Mouse (Mus musculus) ES-E14 (cell line): ENCODE measurements at regions not wholly inside any gene's neighbourhood (a gene's known extent, or its start where the extent isn't known, plus 50 kb on each side); places are given as distances from the start of the nearest gene placed in this dataset.

ENCODE experiments used
- DNase-seq: peaks from one replicate; pipeline ENCODE4 v3.0.0-alpha.2; 2013; ENCODE audit warnings: low read depth, low spot score
- H3K27ac ChIP-seq: 2 replicates; pipeline ENCODE4 v1.5.1; 2012; ENCODE audit warnings: low read depth, mild to moderate bottlenecking, low read length, moderate library complexity, mixed read lengths; ENCODE audit not compliant: poor library complexity, insufficient read depth, severe bottlenecking
- H3K36me3 ChIP-seq: 2 replicates; pipeline ENCODE4 v1.6.1; 2012; ENCODE audit warnings: mild to moderate bottlenecking, low read length, moderate library complexity, mixed read lengths; ENCODE audit not compliant: control insufficient read depth, poor library complexity, insufficient read depth, severe bottlenecking
- H3K4me1 ChIP-seq, 2 experiments: fragments of 150-350 bp in 1 of 2; sonication (generic) in 1 of 2; 2 replicates each; pipeline ENCODE4 v1.6.1; 2012; ENCODE audit warnings: low read length in 2 of 2, mild to moderate bottlenecking in 1 of 2, mixed read lengths in 1 of 2; ENCODE audit not compliant: control insufficient read depth in 2 of 2, insufficient read depth in 2 of 2, poor library complexity in 1 of 2
- H3K4me3 ChIP-seq, 2 experiments: fragments of 150-350 bp in 1 of 2; sonication (generic) in 1 of 2; 2 replicates each; pipeline ENCODE4 v1.5.1; 2012; ENCODE audit warnings: low read length in 2 of 2, low read depth in 1 of 2, mild to moderate bottlenecking in 1 of 2, mixed read lengths in 1 of 2; ENCODE audit not compliant: insufficient read depth in 1 of 2, poor library complexity in 1 of 2, severe bottlenecking in 1 of 2
- H3K9ac ChIP-seq: 2 replicates; pipeline ENCODE4 v1.6.1; 2012; ENCODE audit warnings: low read depth, mild to moderate bottlenecking, low read length, mixed read lengths; ENCODE audit not compliant: poor library complexity, insufficient read depth, severe bottlenecking
- H3K9me3 ChIP-seq: fragments of 150-350 bp; sonication (generic); 2 replicates; pipeline ENCODE4 v1.6.1; 2012; ENCODE audit warnings: low read depth, mild to moderate bottlenecking, low read length; ENCODE audit not compliant: control insufficient read depth, insufficient read depth
- CHD2 ChIP-seq: IDR thresholded peaks from 2 replicates; pipeline ENCODE4 v1.6.1; 2014; ENCODE audit warnings: mild to moderate bottlenecking, low read depth, low read length, inconsistent platforms
- HCFC1 ChIP-seq: IDR thresholded peaks from 2 replicates; pipeline ENCODE4 v1.6.1; 2012; ENCODE audit warnings: low read length, inconsistent platforms, borderline replicate concordance; ENCODE audit not compliant: insufficient read depth
- MAFK ChIP-seq: IDR thresholded peaks from 2 replicates; pipeline ENCODE4 v1.6.1; 2014; ENCODE audit warnings: mild to moderate bottlenecking, low read depth, low read length, inconsistent platforms; ENCODE audit not compliant: insufficient read depth
- ZC3H11A ChIP-seq: IDR thresholded peaks from 2 replicates; pipeline ENCODE4 v1.6.1; 2012; ENCODE audit warnings: low read depth, mild to moderate bottlenecking, inconsistent platforms, low read length, borderline replicate concordance
- ZNF384 ChIP-seq: IDR thresholded peaks from 2 replicates; pipeline ENCODE4 v1.6.1; 2012; ENCODE audit warnings: low read depth, low read length, inconsistent platforms
- in situ Hi-C, 2 experiments: fragments of 600-800 bp; cut with MboI; formaldehyde crosslinking; loops; one replicate each; pipeline ENCODE4 v1.15.1; 2025; ENCODE audit warnings: low sequenced_read_pairs in 2 of 2, inconsistent platforms in 1 of 2; ENCODE audit not compliant: unreplicated experiment in 2 of 2

GRCm38 (mm10) chr15:94183663-94184375, 281.4 kb downstream of the Adamts20 start:
- no peak for TF ChIP-seq ZC3H11A
- no peak for TF ChIP-seq MAFK
- no peak for TF ChIP-seq CHD2
- TF ChIP-seq ZNF384 = no peak
- no peak for TF ChIP-seq HCFC1
- H3K4me1 ChIP-seq = no peaks in the 10 kb centered on the region
- DNase-seq = peak; percentile 22
- H3K4me3 ChIP-seq = no peak overlapping the region
- in situ Hi-C loops = no loop called here
- no peaks in the 10 kb centered on the region for H3K9me3 ChIP-seq
- peak overlapping the region; percentile 47; the same call in 1 of the 2 replicates for H3K27ac ChIP-seq
- no peak overlapping the region for H3K9ac ChIP-seq
- no peaks in the 10 kb centered on the region for H3K36me3 ChIP-seq

GRCm38 (mm10) chr15:94174083-94174482, 291.1 kb downstream of the Adamts20 start:
- Histone ChIP-seq H3K27ac (no peak overlapping the region), H3K36me3 (no peaks in the 10 kb centered on the region), H3K9me3 (no peaks in the 10 kb centered on the region), H3K9ac (no peak overlapping the region), H3K4me3 (no peak overlapping the region), H3K4me1 (no peaks in the 10 kb centered on the region)
- in situ Hi-C loops = no loop called here
- no peak for DNase-seq
- TF ChIP-seq ZC3H11A (no peak), HCFC1 (no peak), CHD2 (no peak), ZNF384 (no peak), MAFK (no peak)

GRCm38 (mm10) chr15:94160806-94161205, 304.4 kb downstream of the Adamts20 start:
- TF ChIP-seq HCFC1 = no peak
- TF ChIP-seq ZC3H11A = no peak
- TF ChIP-seq MAFK = no peak
- no peak for TF ChIP-seq ZNF384
- in situ Hi-C loops = no loop called here

GRCm38 (mm10) chr15:94139534-94139958, 325.7 kb downstream of the Adamts20 start:
- Histone ChIP-seq H3K4me1 (no peaks in the 10 kb centered on the region), H3K36me3 (no peaks in the 10 kb centered on the region), H3K9me3 (no peaks in the 10 kb centered on the region), H3K9ac (no peak overlapping the region), H3K4me3 (no peak overlapping the region), H3K27ac (no peak overlapping the region)
- in situ Hi-C loops = no loop called here
- peak; percentile 11 for DNase-seq
- TF ChIP-seq MAFK (no peak), HCFC1 (no peak), CHD2 (no peak), ZC3H11A (no peak), ZNF384 (no peak)

More at GRCm38 (mm10) chr15:94160806-94161205, 304.4 kb downstream of the Adamts20 start:
- H3K9me3 ChIP-seq = no peaks in the 10 kb centered on the region
- H3K27ac ChIP-seq = no peak overlapping the region
- no peak for DNase-seq
- no peaks in the 10 kb centered on the region for H3K36me3 ChIP-seq
- H3K9ac ChIP-seq = no peak overlapping the region
- H3K4me3 ChIP-seq = no peak overlapping the region
- H3K4me1 ChIP-seq = no peaks in the 10 kb centered on the region; a peak in 1 of 4 replicates
